Mouse (Mus musculus): Measurements from ENCODE around the gene Alox12e.

Gene Alox12e

DNA sequence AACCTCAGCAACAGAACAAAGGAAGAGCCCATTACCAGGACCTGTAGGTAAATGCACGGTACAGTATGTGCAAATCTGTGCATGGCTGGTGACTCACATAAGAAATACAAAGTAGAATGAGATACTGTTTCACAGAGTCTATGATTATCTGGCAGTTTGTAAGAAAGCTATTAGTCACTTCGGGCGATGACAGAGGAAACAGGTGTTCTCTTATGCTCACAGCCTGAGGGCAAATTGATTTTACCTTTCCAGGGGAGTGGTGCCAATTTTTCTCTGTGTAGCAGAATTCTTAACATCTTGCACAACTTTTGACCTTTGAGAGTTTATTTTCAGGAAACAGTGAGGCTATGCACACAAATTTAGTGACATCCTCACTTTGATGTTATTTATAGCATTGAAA is 37.7 kb downstream of the Alox12e start:
- no peak for DNase-seq

DNA sequence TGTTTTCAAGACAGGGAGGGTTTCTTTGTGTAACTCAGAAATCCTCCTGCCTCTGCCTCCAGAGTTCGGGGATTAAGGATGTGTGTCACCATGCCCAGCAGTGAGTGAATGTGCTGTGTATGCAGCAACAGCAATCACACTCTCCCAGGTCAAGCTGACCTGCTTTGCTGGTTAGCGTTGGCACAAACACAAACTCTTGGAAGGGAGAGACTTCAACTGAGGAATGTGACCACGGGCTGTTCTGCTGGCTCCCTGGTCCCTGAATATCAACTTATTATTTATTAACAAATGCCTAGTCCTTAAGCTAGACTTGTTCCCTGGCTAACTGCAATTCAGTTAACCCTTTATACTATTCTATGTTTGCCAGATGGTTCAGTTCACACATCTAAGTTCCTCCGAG is 38.8 kb downstream of the Alox12e start:
- DNase-seq = no peak

DNA sequence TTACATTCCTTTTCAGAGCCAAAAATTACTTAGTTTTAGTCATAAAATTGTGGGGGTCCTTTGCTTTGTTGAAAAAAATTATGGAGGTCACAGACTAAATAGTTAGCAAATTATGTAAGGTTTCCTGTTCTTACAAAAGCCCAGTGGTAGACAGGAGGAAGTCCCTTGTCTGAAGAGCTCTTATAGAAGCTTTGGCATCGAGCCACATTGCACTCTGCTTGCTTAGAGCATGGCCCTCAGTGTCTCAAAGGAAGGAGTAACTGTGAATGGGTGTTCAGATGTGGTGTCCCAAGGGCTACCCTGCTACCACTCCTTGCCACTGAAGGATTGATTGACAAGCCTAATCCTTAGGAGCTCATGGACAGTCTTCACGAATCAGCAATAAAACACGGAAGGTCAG is 42.0 kb downstream of the Alox12e start:
- no peak for DNase-seq

DNA sequence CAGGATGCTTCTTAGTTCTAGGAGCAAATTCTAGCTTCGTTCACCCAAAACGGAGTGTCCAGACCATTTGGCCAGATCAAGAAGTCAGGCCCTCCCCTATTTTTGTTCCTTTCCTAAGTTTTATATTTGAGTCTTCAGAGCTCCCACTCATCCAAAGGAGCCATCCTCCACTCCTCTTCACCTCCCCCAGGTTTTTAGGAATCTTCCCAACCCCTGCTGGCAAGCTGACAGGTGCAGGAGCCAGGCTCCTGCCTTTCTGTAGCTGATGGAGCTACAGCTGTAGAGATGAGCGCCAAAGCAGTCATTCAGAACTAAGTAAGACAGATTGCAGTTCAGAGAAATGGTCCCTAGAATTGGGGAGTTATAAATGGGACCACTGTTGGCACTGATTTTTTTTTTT is 43.5 kb downstream of the Alox12e start:
- DNase-seq = no peak

DNA sequence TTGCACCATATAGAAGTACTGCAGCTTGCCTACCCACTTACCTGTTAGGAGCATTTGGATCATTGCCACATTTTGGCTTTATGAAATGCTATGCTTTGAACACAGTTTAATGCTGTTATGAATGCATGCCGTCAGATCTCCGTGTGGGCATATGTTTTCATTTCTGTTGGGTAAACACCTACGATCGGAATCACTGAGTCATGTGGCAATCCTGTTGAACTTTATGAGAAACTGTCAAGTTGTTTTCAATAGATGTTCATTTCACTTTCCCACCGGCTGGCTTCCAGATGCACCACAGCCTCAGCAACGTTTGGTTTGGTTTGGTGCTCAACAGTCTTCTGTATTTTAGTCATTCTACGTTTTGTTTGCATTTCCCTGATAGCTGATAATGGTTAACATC is 50.8 kb downstream of the Alox12e start:
- DNase-seq = no peak

DNA sequence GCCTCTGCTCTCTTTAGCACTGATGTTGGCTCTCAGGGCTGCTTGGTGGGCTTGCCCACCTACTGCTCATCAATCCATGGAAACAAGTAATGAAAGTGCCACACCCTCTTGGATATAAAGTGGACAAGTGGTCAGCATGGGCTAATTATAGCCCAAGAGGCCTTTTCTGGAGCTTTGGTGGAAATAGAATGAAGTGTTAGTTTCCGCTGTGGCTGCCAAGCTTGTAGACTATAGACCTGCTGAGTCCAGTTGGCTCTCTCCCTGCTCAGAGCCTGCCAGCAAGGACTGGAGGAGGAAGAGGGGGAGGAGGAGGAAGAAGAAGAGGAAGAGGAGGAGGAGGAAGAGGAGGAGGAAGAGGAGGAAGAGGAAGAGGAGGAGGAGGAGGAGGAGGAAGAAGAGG is 56.0 kb downstream of the Alox12e start:
- DNase-seq = no peak

DNA sequence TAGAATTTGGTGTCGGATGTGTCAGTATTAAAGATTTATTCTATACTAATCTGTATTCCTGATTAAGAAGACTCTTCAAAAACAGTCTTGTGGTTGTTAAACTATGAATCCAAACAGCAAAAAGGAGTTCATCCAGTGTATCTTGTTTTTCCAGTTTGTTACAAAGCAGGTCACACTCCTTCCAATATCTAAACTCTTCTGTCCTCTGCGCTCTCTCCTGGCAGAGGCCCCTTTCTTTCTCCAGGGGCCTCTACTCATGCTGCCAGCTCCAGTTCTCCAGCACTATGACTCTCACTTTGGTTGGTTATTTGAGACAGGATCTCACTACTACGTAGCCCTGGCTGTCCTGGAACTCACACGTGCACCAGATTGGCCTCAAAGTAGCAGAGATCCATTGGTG is 56.6 kb downstream of the Alox12e start:
- DNase-seq = no peak
